Mouse (Mus musculus) brain, embryonic 14.5 days (tissue): ENCODE measurements at regions not wholly inside any gene's neighbourhood (a gene's known extent, or its start where the extent isn't known, plus 50 kb on each side); places are given as distances from the start of the nearest gene placed in this dataset.

Experiments used
- CTCF ChIP-seq: fragments of 200-500 bp; IDR thresholded peaks from 2 replicates; pipeline ENCODE4 v1.5.1; 2012; ENCODE audit warnings: inconsistent platforms, mild to moderate bottlenecking, moderate library complexity, borderline replicate concordance; ENCODE audit not compliant: insufficient read depth, insufficient read length; ENCODE audit errors: extremely low read depth
- POLR2A ChIP-seq: fragments of 200-500 bp; IDR thresholded peaks from 2 replicates; pipeline ENCODE4 v1.6.1; 2012; ENCODE audit warnings: mild to moderate bottlenecking, inconsistent platforms, borderline replicate concordance; ENCODE audit not compliant: poor library complexity, insufficient read depth, insufficient read length, severe bottlenecking; ENCODE audit errors: extremely low read depth

GRCm38 (mm10) chr13:52445513-52445912, 85.6 kb downstream of the Diras2 start:
- TF ChIP-seq CTCF, result no peak
- no peak for TF ChIP-seq POLR2A
